Mouse (Mus musculus): Measurements from ENCODE around the gene Otx1.

- TF ChIP-seq CTCF (IDR thresholded peaks at IDR 0.05; ENCODE audit: extremely low read depth, insufficient read depth, insufficient read length, insufficient replicate concordance): no peak
- no peak for TF ChIP-seq POLR2A (IDR thresholded peaks at IDR 0.05; ENCODE audit: low read depth, low read length)
These were observed 31.9 kb upstream of the Otx1 start for GRCm38 (mm10) chr11:22034564-22035105.

Measured in spleen, adult 2 months (tissue).